Mouse (Mus musculus) heart, adult 9 months (tissue): ENCODE data around the gene Nsa2.

Experiments used
- DNase-seq, 2 experiments: peaks; one replicate each; pipeline ENCODE4 v3.0.0; 2022; ENCODE audit warnings: low spot score in 2 of 2

Nsa2 gene

DNA sequence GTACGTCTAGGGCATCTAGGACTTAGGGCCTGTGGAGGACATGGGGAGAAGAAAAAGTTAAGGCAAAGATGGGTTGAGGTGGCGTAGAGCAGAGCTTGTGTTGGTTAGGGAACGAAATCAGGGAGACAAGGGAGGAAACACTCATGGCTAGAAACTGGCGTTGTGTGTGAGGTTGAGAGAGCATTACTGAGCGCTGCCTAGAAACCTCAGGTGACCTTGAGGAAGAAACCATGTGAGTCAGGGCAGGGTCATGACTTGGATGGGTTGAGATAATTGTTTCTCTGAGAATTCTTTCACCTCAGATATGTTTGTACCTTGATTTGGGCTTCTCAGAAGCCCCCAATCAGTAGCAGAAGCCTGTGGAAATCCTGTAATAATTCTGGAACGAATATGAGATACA, 50.3 kb downstream of the Nsa2 start:
- DNase-seq, result no peak

DNA sequence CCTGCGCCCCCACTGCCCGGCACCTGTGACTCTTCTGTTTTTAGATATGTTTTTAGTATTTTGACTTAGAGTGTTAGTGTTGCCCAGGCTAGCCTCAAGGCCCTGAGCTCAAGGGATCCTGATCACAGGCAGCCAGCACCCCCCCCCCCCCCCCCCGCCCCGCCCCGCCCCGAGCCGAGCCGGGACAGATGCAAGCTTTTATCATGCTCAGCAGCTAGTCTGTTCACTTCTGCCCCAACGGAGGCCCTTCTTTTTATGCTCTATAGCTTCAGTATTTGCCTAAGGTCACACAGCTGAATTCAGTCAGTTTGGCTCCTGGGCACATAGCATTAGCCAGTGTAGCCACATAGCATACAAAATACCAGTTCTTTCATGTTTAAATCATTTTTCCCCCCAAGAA, 51.4 kb downstream of the Nsa2 start:
- no peak for DNase-seq

DNA sequence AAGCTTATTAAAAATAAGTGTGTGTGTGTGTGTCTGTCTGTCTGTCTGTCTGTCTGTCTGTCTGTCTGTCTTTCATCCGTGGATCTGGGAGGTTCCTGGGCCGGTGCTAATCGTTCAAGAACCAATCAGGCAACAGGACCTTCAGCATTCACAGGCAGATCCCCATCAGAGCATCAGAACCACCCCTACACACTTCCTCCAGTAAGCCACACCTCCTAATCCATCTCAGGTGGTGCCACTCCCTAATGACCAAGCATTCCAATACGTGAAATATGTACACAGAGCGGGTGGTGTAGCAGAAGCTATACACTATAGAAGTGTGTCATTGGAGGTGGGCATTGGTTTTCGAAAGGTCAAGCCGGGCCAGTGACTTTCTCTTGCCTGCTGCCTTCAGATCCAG, 55.3 kb downstream of the Nsa2 start:
- DNase-seq, result no peak

DNA sequence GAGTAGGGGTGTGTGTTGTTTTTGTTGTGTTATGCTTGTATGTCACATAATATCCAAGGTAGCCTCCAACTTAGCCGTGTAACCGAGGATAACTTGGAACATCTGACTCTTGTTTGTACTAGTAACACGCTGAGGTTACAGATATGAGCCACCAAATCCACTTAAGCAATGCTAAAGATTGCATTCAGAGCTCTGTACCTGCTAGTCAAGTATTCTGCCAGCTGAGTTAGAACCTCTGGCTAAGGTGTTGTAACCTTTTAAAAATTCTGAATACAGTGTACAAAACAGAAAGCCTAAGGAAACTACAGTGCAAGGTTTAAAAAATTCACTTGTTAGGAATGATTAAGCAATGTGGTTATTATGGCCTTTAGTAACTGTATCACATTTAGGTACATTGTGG, 57.1 kb downstream of the Nsa2 start:
- DNase-seq, result no peak

DNA sequence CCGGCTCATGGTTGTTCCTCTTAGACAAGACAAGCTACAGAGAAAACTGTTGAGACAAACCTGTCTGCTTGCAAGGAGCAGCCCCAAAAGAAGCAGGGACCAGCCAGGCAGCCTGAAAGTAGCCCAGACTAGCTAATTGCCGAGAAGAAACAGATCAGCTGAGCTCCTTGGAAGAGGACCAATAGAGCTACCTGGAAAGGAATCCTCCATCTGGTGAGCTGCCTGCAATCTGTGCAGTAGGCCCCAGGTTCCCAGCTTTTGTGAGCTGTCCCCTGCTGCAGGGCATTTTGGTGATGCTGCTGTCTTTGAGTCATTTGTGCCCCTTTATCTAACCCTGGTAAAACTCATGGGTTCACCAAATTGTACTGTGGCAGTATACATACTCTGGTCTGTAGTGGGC, 57.5 kb downstream of the Nsa2 start:
- no peak for DNase-seq
